In genomic region chr1:135999720-136000287, GRCm38 (mm10) we compare ENCODE assay signal across 26 mouse cellular contexts. TPM values are rescaled to one million over a fixed set of nuclear protein-coding genes. Genes with fewer than 3 reads are reported as not detected.
"Had no signal": no experiment of that assay in that cellular context is flagged by ENCODE, and none has a peak within 500 bp of the region (broad histone marks: within the 10 kb centered on the region; RNA-seq: fewer than 3 reads in every experiment).

No protein-coding gene starts in this region.

- ATAC-seq: intestine, embryonic 16.5 days; liver, embryonic 12.5 days; midbrain, embryonic 13.5 days; midbrain, embryonic 16.5 days had no signal

- H3K36me3 ChIP-seq: limb, embryonic 10.5 days; limb, embryonic 13.5 days; liver, embryonic 12.5 days; liver, embryonic 15.5 days; lung, embryonic 15.5 days; midbrain, embryonic 10.5 days; midbrain, embryonic 13.5 days had no signal

- H3K27ac ChIP-seq: limb, embryonic 10.5 days; limb, embryonic 13.5 days; liver, embryonic 12.5 days; liver, embryonic 15.5 days; lung, embryonic 15.5 days; midbrain, embryonic 10.5 days; midbrain, embryonic 13.5 days had no signal

- H3K4me3 ChIP-seq: limb, embryonic 10.5 days; limb, embryonic 13.5 days; liver, embryonic 12.5 days; liver, embryonic 15.5 days; lung, embryonic 15.5 days; megakaryocyte, embryonic 14.5 days; midbrain, embryonic 10.5 days; midbrain, embryonic 13.5 days had no signal

- H3K9ac ChIP-seq: limb, embryonic 13.5 days; liver, embryonic 12.5 days; liver, embryonic 15.5 days; lung, embryonic 15.5 days; midbrain, embryonic 13.5 days had no signal

- DNase-seq: kidney, adult 18-20 months; kidney, adult 9 months; kidney, postnatal 14 days; kidney, postnatal 4 days; liver; lung, adult 18-20 months; lung, postnatal 10 days; lung, postnatal 36 days; right cerebral cortex, postnatal 25 days; thymus, adult 2 months; thymus, postnatal 14 days had no signal

- H3K4me1 ChIP-seq: limb, embryonic 10.5 days; limb, embryonic 13.5 days; lung, embryonic 15.5 days; midbrain, embryonic 10.5 days; midbrain, embryonic 13.5 days had no signal

- H3K4me2 ChIP-seq: limb, embryonic 13.5 days; liver, embryonic 12.5 days; liver, embryonic 15.5 days; lung, embryonic 15.5 days; midbrain, embryonic 13.5 days had no signal

- H3K9me3 ChIP-seq: limb, embryonic 10.5 days; limb, embryonic 13.5 days; liver, embryonic 12.5 days; liver, embryonic 15.5 days; lung, embryonic 15.5 days; midbrain, embryonic 13.5 days had no signal

- H3K27me3 ChIP-seq: limb, embryonic 13.5 days; lung, embryonic 15.5 days; midbrain, embryonic 13.5 days had no signal

RNA-seq across cellular contexts. Expression of gene Igfn1, which starts 6.3 kb away (rescaled TPM):
- polyA plus RNA-seq: limb, embryonic 10.5 days; liver, embryonic 12.5 days; liver, embryonic 15.5 days; lung, embryonic 15.5 days; midbrain, embryonic 10.5 days; midbrain, embryonic 13.5 days; midbrain, embryonic 16.5 days; neural tube, embryonic 11.5 days; spleen, adult 2 months had no signal

RNA-seq across cellular contexts. Expression of gene Ascl5, which starts 50.8 kb away (rescaled TPM):
- polyA plus RNA-seq: intestine, embryonic 16.5 days; kidney, embryonic 16.5 days; limb, embryonic 10.5 days; limb, embryonic 13.5 days; liver, embryonic 12.5 days; liver, embryonic 15.5 days; lung, embryonic 15.5 days; midbrain, embryonic 10.5 days; midbrain, embryonic 13.5 days; midbrain, embryonic 16.5 days; neural tube, embryonic 11.5 days; neural tube, embryonic 14.5 days; small intestine, adult 2 months; spleen, adult 2 months; thymus, adult 2 months had no signal

RNA-seq across cellular contexts. Expression of gene Cacna1s, which starts 52.7 kb away (rescaled TPM):
- polyA plus RNA-seq: intestine, embryonic 16.5 days; midbrain, embryonic 10.5 days had no signal
